Mouse (Mus musculus): ENCODE results near the gene Tmem136.

- TF ChIP-seq POLR2A (IDR thresholded peaks at IDR 0.05; ENCODE audit: low read depth, low read length) (no peak), CTCF (conservative IDR thresholded peaks at IDR 0.05; ENCODE audit: insufficient read depth, insufficient read length, low read depth, low read length) (no peak)
These were observed 12.6 kb downstream of the Tmem136 start for GRCm38 (mm10) chr9:43103675-43104299.

Data from kidney, adult 2 months (tissue).